Mouse (Mus musculus) embryonic facial prominence, embryonic 12.5 days (tissue): ENCODE measurements at regions not wholly inside any gene's neighbourhood (a gene's known extent, or its start where the extent isn't known, plus 50 kb on each side); places are given as distances from the start of the nearest gene placed in this dataset. TPM values are rescaled to one million over a fixed set of nuclear protein-coding genes. Genes with fewer than 3 reads are reported as not detected.
"Not testable (repeated sequence)": the region's sequence is repeated elsewhere in the genome, so short reads cannot be mapped to it uniquely, and the experiment has no call there.

Experiments
- ATAC-seq: fragments of 200-750 bp; cut with Nextera tagmentation; 2 replicates; pipeline ENCODE4 v1.8.0; 2017; ENCODE audit not compliant: insufficient number of reproducible peaks, insufficient read depth, low FRiP score, low TSS enrichment
- H3K27ac ChIP-seq: fragments of 300-500 bp; sonication (generic); 2 replicates; pipeline ENCODE4 v1.5.1; 2016; ENCODE audit warnings: mild to moderate bottlenecking
- H3K27me3 ChIP-seq: fragments of 300-500 bp; sonication (generic); 2 replicates; pipeline ENCODE4 v1.6.1; 2016; ENCODE audit warnings: mild to moderate bottlenecking, moderate library complexity
- H3K36me3 ChIP-seq: fragments of 300-500 bp; sonication (generic); 2 replicates; pipeline ENCODE4 v1.6.1; 2016; ENCODE audit warnings: mild to moderate bottlenecking
- H3K4me1 ChIP-seq: fragments of 300-500 bp; sonication (generic); 2 replicates; pipeline ENCODE4 v1.6.1; 2016
- H3K4me2 ChIP-seq: fragments of 300-500 bp; sonication (generic); replicated peaks from 2 replicates; pipeline ENCODE4 v1.6.1; 2016; ENCODE audit warnings: mild to moderate bottlenecking, moderate library complexity
- H3K4me3 ChIP-seq: fragments of 300-500 bp; sonication (generic); 2 replicates; pipeline ENCODE4 v1.5.1; 2016; ENCODE audit warnings: mild to moderate bottlenecking
- H3K9ac ChIP-seq: fragments of 300-500 bp; sonication (generic); 2 replicates; pipeline ENCODE4 v1.6.1; 2016; ENCODE audit warnings: mild to moderate bottlenecking, moderate library complexity
- H3K9me3 ChIP-seq: fragments of 300-500 bp; sonication (generic); 2 replicates; pipeline ENCODE4 v1.6.1; 2016; ENCODE audit warnings: mild to moderate bottlenecking, moderate library complexity
- WGBS: fragments of 180-500 bp; shearing (Covaris S2); methylation state at CpG from one replicate; pipeline ENCODE4 v1.1.7; 2016; 5-methylcytosine and 5-hydroxymethylcytosine counted together
- microRNA-seq: library from miRNA; unstranded; fragments of <30 nt; microRNA quantifications from one replicate; pipeline ENCODE4, GENCODE M21; 2017

DNA sequence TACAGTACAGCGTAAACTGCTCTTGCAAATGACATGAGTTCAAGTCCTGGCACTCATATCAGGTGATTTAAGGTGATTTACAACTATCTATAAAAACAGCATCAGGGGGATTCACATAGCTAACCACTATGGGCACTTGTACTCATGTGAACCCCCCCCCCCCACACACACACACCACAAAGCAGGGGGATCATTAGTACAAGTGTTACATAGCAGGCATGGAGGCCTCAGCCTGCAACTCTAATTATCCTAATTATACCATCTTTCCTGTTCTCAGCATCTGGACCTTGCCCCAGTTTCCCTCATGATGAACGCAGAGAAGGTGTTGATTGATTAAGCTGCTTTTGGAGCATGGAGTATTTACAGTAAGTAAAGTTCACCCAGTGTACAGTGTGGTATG is 773.5 kb downstream of the Trib2 start:
- H3K9me3 ChIP-seq: no peaks in the 10 kb centered on the region
- H3K4me1 ChIP-seq: no peaks in the 10 kb centered on the region
- no peaks in the 10 kb centered on the region for H3K36me3 ChIP-seq
- no peak overlapping the region for H3K4me2 ChIP-seq
- H3K27ac ChIP-seq: no peak overlapping the region
- no peak for ATAC-seq
- 86% methylated on average over 2 of the region's 2 CpGs for WGBS
- no peaks in the 10 kb centered on the region for H3K27me3 ChIP-seq
- H3K4me3 ChIP-seq: no peak overlapping the region
- no peak overlapping the region for H3K9ac ChIP-seq

DNA sequence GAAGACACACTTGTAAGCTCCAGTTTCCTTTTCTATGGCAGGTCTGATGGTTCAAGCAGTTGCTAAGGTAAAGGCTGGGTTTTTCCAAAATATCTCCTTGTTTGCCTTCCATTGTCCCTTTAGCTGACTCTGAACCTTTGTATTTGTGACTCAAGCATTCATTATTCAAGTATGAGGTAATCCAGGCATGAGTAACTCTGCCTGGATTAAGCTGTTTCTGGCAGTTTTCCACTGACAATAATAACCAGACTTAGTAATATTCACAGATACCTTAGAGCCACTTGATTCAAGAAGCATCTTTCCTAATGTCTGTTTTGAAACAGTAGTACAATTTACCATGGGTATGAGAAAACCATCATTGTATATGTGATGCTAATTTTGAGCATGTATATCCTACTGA is 805.6 kb downstream of the Trib2 start:
- H3K9ac ChIP-seq: no peak overlapping the region
- no peak overlapping the region for H3K27ac ChIP-seq
- H3K27me3 ChIP-seq: no peaks in the 10 kb centered on the region
- no peaks in the 10 kb centered on the region for H3K36me3 ChIP-seq
- H3K9me3 ChIP-seq: no peaks in the 10 kb centered on the region
- no peak overlapping the region for H3K4me2 ChIP-seq
- no peak for ATAC-seq
- H3K4me3 ChIP-seq: no peak overlapping the region
- H3K4me1 ChIP-seq: no peaks in the 10 kb centered on the region

- H3K9ac ChIP-seq, ATAC-seq, H3K9me3 ChIP-seq, H3K4me2 ChIP-seq, H3K36me3 ChIP-seq, H3K27me3 ChIP-seq, H3K27ac ChIP-seq, H3K4me3 ChIP-seq, H3K4me1 ChIP-seq: not testable (repeated sequence)
- WGBS: 56% methylated on average over 1 of the region's 1 CpGs
These were observed 814.3 kb downstream of the Trib2 start for GRCm38 (mm10) chr12:15002401-15002800.

Small RNA genes in the stretch of these regions (microRNA-seq; reads per million reads assigned to microRNA genes)
- gene Gm27682: not detected
